Mouse (Mus musculus) midbrain, embryonic 15.5 days (tissue): ENCODE measurements around the gene Arhgap27. TPM values are rescaled to one million over a fixed set of nuclear protein-coding genes. Genes with fewer than 3 reads are reported as not detected.
"Not testable (repeated sequence)": the region's sequence is repeated elsewhere in the genome, so short reads cannot be mapped to it uniquely, and the experiment has no call there.

ENCODE experiments used
- ATAC-seq: fragments of 200-750 bp; cut with Nextera tagmentation; replicated peaks from 2 replicates; pipeline ENCODE4 v1.8.0; 2017; ENCODE audit warnings: moderate TSS enrichment
- H3K27ac ChIP-seq: fragments of 300-500 bp; sonication (generic); 2 replicates; pipeline ENCODE4 v1.5.1; 2015; ENCODE audit warnings: mild to moderate bottlenecking, inconsistent platforms
- H3K27me3 ChIP-seq: fragments of 300-500 bp; sonication (generic); replicated peaks from 2 replicates; pipeline ENCODE4 v1.6.1; 2015; ENCODE audit warnings: inconsistent platforms
- H3K36me3 ChIP-seq: fragments of 300-500 bp; sonication (generic); replicated peaks from 2 replicates; pipeline ENCODE4 v1.6.1; 2015; ENCODE audit warnings: inconsistent platforms
- H3K4me1 ChIP-seq: fragments of 300-500 bp; sonication (generic); 2 replicates; pipeline ENCODE4 v1.6.1; 2015; ENCODE audit warnings: inconsistent platforms
- H3K4me2 ChIP-seq: fragments of 300-500 bp; sonication (generic); 2 replicates; pipeline ENCODE4 v1.6.1; 2015; ENCODE audit warnings: inconsistent platforms, mild to moderate bottlenecking, moderate library complexity
- H3K4me3 ChIP-seq: fragments of 300-500 bp; sonication (generic); 2 replicates; pipeline ENCODE4 v1.5.1; 2015; ENCODE audit warnings: mild to moderate bottlenecking, inconsistent platforms
- H3K9ac ChIP-seq: fragments of 300-500 bp; sonication (generic); 2 replicates; pipeline ENCODE4 v1.6.1; 2015; ENCODE audit warnings: mild to moderate bottlenecking, inconsistent platforms
- H3K9me3 ChIP-seq: fragments of 300-500 bp; sonication (generic); 2 replicates; pipeline ENCODE4 v1.6.1; 2016; ENCODE audit warnings: inconsistent platforms
- WGBS: fragments of 180-500 bp; shearing (Covaris S2); methylation state at CpG from one replicate; pipeline ENCODE4 v1.1.7; 2015; ENCODE audit warnings: mixed read lengths; 5-methylcytosine and 5-hydroxymethylcytosine counted together
- polyA plus RNA-seq: library from polyadenylated mRNA; unstranded; fragments of >200 nt; fragmentation: Nextera tagmentation; extraction: Ambion mirVana; gene quantifications from 2 replicates; pipeline ENCODE4 v1.2.1, GENCODE M21; 2015

Arhgap27 gene
- polyA plus RNA-seq, 1 experiment from 2014 or later, result 4.6 TPM

- not testable (repeated sequence) for H3K36me3 ChIP-seq, H3K9ac ChIP-seq, ATAC-seq, H3K27ac ChIP-seq, H3K9me3 ChIP-seq, H3K4me1 ChIP-seq, H3K4me3 ChIP-seq, H3K4me2 ChIP-seq, H3K27me3 ChIP-seq
- 24% methylated on average over 4 of the region's 4 CpGs for WGBS
These were observed 40.7 kb downstream of the Arhgap27 start for GRCm38 (mm10) chr11:103322832-103323231.

- H3K27me3 ChIP-seq, result no peaks in the 10 kb centered on the region
- no peak overlapping the region for H3K27ac ChIP-seq
- no peak overlapping the region for H3K9ac ChIP-seq
- no peak overlapping the region for H3K4me3 ChIP-seq
- 65% methylated on average over 4 of the region's 4 CpGs for WGBS
- H3K4me2 ChIP-seq, result no peak overlapping the region
- no peak for ATAC-seq
- no peaks in the 10 kb centered on the region for H3K9me3 ChIP-seq
- H3K36me3 ChIP-seq, result no peaks in the 10 kb centered on the region
- H3K4me1 ChIP-seq, result 0 out of 2 replicates have a peak, but pooled peaks cover 3% of the 10 kb centered on the region
These were observed 42.8 kb downstream of the Arhgap27 start for GRCm38 (mm10) chr11:103320646-103321045.

GRCm38 (mm10) chr11:103320196-103320595, 43.3 kb downstream of the Arhgap27 start:
- Histone ChIP-seq H3K27ac (no peak overlapping the region), H3K4me1 (0 out of 2 replicates have a peak, but pooled peaks cover 3% of the 10 kb centered on the region), H3K9ac (no peak overlapping the region), H3K4me2 (no peak overlapping the region), H3K36me3 (no peaks in the 10 kb centered on the region), H3K27me3 (no peaks in the 10 kb centered on the region), H3K9me3 (no peaks in the 10 kb centered on the region), H3K4me3 (no peak overlapping the region)
- WGBS, result 87% methylated on average over 8 of the region's 8 CpGs
- ATAC-seq, result no peak

DNA sequence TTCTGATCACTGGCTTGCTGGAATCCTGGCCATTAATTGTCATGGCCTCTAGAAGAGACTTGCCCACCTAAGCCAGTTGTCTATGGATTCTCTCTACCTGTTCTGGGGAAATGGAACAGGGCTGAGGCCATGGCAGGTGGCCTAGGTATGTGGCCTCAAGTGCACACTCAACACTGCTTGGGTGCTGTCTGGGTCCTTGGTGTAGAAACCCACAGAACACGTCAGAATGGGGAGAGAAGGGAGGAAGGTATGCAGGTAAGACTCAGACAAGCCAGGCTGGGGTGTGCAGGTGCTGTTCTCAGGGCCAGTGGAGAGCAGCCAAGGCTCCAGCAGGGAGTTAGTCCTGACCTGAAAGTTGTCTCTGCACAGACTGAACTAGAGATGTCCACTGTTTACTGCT, 45.5 kb downstream of the Arhgap27 start:
- 83% methylated on average over 1 of the region's 1 CpGs for WGBS
- Histone ChIP-seq H3K9ac (no peak overlapping the region), H3K9me3 (no peaks in the 10 kb centered on the region), H3K27ac (no peak overlapping the region), H3K4me2 (no peak overlapping the region), H3K4me3 (no peak overlapping the region), H3K27me3 (no peaks in the 10 kb centered on the region), H3K36me3 (no peaks in the 10 kb centered on the region), H3K4me1 (0 out of 2 replicates have a peak, but pooled peaks cover 3% of the 10 kb centered on the region)
- ATAC-seq, result no peak

DNA sequence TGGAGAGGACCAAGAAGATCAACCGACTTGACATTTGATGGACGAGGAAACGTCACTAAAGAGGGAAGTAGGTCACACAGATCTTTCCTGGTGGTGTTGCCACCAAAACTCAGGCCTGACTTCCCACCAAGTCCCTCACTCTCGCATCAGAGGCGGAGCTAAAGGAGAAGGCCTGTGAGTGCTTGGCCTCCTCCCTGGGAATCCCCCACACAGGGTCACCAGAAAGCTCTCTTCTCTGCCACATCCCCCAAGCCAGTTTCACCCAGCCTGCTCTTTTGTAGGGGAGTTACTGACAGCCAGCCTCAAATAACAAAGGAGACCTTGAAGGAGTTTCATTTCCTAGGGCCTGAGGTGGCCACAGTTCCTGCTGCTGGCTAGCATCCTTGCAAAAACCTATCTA, 48.1 kb downstream of the Arhgap27 start:
- peaks cover 6% of the 10 kb centered on the region for H3K4me1 ChIP-seq
- H3K27me3 ChIP-seq, result no peaks in the 10 kb centered on the region
- H3K4me2 ChIP-seq, result no peak overlapping the region
- H3K27ac ChIP-seq, result no peak overlapping the region
- H3K9ac ChIP-seq, result no peak overlapping the region
- ATAC-seq, result no peak
- no peaks in the 10 kb centered on the region for H3K36me3 ChIP-seq
- H3K4me3 ChIP-seq, result no peak overlapping the region
- no peaks in the 10 kb centered on the region for H3K9me3 ChIP-seq
- WGBS, result 87% methylated on average over 5 of the region's 5 CpGs

DNA sequence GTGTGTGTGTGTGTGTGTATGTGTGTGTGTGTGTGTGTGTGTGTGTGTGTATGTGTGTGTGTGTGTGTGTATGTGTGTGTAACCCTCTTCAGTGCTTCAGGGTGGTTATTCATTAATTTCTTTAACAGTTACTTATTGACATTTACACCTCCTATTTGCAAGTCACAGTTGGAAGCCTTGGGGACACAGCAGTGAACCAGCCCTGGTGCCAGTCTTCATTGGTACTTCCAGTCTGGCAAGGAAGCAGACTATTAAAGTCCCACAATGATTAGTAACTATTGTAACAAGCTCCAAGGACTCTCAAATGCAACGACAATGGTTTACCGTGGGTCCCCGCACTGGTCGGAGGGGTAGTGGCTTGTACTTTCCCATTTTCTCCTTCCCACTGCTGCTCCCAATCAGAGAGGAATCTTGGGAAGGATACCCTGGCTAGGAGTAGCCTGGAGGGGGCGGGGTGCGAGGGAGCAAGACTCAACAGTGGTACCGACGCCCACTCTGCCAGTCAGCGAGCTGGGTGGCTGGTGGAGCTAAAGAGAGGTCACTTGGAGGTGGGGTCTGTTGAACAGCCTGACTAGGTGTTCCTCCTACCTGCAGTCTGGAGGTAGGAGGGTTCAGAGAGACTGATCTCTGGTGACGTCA, 48.6 kb downstream of the Arhgap27 start:
- Histone ChIP-seq H3K9me3 (no peaks in the 10 kb centered on the region), H3K27ac (no peak overlapping the region), H3K36me3 (no peaks in the 10 kb centered on the region), H3K27me3 (no peaks in the 10 kb centered on the region), H3K4me1 (peaks cover 6% of the 10 kb centered on the region), H3K9ac (no peak overlapping the region), H3K4me2 (no peak overlapping the region), H3K4me3 (no peak overlapping the region)
- ATAC-seq, result no peak
- 86% methylated on average over 10 of the region's 10 CpGs for WGBS

DNA sequence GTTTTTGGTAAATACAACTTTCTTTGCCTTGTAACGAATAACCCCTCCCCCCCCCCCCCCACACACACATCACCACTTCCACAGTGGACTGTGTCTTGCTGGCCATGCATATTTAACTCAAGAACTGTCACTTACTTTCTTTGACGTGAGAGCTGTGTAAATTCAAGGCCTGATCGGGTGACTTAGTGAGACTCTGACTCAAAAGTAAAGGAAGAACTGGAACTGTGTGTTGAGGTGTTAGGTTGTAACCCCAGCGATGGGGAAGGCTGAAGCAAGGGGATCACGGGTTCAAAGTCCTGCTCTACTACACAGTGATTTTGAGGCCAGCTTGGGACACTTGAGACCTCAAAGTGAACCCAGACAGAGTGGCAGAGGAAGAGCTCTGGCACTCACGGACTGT, 50.0 kb downstream of the Arhgap27 start:
- 89% methylated on average over 6 of the region's 6 CpGs for WGBS

DNA sequence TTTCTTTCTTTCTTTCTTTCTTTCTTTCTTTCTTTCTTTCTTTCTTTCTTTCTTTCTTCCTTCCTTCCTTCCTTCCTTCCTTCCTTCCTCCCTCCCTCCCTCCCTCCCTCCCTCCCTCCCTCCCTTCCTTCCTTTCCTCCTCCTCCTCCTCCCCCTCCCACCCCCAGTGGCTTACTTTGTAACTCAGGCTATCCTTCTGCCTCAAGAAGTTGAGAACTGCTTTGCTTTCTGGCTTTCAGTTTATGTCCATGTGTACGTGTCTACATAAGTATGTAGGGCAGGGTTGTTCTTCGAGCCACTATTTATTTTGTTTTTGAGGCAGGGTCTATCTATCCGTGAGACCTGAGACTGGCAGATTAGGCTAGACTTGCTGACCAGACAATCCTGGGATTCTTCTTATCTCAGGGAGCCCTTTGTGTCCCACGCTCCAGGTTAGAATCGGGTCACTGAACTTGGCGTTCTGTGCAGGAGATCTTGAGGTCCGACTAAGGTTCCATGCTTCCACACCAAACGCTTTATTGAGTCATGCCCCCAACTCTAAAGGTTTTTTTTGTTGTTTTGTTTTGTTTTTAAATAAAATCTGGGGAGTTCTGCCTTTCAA, 50.7 kb downstream of the Arhgap27 start:
- no peak for ATAC-seq
- peaks cover 6% of the 10 kb centered on the region for H3K4me1 ChIP-seq
- no peaks in the 10 kb centered on the region for H3K9me3 ChIP-seq
- H3K27me3 ChIP-seq, result no peaks in the 10 kb centered on the region
- no peak overlapping the region for H3K9ac ChIP-seq
- no peak overlapping the region for H3K4me3 ChIP-seq
- 51% methylated on average over 8 of the region's 8 CpGs for WGBS
- no peak overlapping the region for H3K27ac ChIP-seq
- H3K36me3 ChIP-seq, result no peaks in the 10 kb centered on the region
- no peak overlapping the region for H3K4me2 ChIP-seq

More for the DNA sequence above, 50.0 kb downstream of the Arhgap27 start:
- H3K4me1 ChIP-seq, result peaks cover 6% of the 10 kb centered on the region
- H3K9me3 ChIP-seq, result no peaks in the 10 kb centered on the region
- no peaks in the 10 kb centered on the region for H3K27me3 ChIP-seq
- no peak overlapping the region for H3K27ac ChIP-seq
- no peak for ATAC-seq
- no peaks in the 10 kb centered on the region for H3K36me3 ChIP-seq
- H3K9ac ChIP-seq, result no peak overlapping the region
- no peak overlapping the region for H3K4me3 ChIP-seq
- H3K4me2 ChIP-seq, result no peak overlapping the region

DNA sequence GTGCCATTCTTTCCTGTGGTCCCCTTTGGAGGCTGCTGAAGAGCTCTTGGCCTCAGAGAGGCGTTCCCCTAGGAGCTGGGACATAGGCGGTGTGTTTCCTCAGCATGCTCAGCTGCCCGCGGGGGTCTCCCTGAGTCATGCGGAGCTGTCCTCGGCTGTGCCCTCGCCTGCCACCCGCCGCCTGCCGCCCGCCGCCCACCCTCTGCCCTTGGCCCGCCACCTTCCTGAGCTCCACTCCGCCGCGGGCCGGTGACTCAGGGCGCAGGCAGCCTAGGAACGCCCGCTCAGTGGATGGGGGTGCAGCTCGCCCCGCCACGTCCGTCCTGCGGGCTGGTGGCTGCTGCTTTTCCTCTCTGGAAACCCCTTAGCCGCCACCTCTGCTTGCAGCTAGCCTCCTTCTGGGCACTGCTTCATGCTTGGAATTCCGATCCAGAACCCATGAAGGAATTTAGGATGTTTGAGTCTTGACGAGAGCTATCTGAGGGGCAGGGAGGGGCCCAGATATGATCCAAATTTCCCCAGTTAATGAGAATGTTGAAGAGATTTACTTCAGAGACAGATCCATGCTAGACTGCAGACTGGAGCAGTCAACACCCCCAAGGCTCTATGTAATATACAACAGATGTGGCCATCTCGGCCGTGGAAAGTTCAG, 51.4 kb downstream of the Arhgap27 start:
- no peak overlapping the region for H3K27ac ChIP-seq
- no peaks in the 10 kb centered on the region for H3K9me3 ChIP-seq
- no peak for ATAC-seq
- no peaks in the 10 kb centered on the region for H3K36me3 ChIP-seq
- peak overlapping the region; percentile 61 for H3K4me2 ChIP-seq
- no peaks in the 10 kb centered on the region for H3K27me3 ChIP-seq
- peak overlapping the region; percentile 32; the same call in 1 of the 2 replicates for H3K9ac ChIP-seq
- peaks cover 6% of the 10 kb centered on the region for H3K4me1 ChIP-seq
- 10% methylated on average over 28 of the region's 30 CpGs for WGBS
- peak overlapping the region; percentile 29 for H3K4me3 ChIP-seq

DNA sequence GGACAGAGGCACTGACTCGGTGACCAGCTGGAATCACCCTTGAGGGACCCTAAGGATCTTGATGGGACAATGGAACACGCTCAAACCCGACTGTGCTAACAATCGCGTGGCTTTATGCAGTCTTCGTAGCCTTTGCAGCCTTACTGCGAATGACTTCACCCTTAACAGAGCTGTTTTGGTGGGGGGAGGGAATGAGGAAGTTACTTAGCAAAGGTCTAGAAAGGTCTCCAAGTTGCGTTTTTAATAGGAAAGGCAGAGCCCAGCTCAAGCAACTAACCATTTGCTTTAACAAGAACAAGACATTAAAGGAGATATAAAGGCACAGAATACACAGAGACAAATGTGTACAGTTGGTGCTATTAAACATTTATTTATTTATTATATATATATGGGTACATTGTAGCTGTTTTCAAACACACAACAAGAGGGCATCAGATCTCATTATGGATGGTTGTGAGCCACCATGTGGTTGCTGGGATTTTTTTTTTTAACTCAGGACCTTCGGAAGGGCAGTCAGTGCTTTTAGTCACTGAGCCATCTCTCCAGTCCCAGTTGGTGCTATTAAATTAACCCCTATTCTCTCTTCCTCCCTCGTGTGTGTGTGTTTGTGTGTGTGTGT, 53.4 kb downstream of the Arhgap27 start:
- no peak for ATAC-seq
- Histone ChIP-seq H3K36me3 (no peaks in the 10 kb centered on the region), H3K4me1 (peaks cover 6% of the 10 kb centered on the region), H3K4me2 (no peak overlapping the region), H3K9me3 (no peaks in the 10 kb centered on the region), H3K4me3 (no peak overlapping the region), H3K27me3 (no peaks in the 10 kb centered on the region), H3K27ac (no peak overlapping the region), H3K9ac (no peak overlapping the region)
- 77% methylated on average over 10 of the region's 10 CpGs for WGBS

DNA sequence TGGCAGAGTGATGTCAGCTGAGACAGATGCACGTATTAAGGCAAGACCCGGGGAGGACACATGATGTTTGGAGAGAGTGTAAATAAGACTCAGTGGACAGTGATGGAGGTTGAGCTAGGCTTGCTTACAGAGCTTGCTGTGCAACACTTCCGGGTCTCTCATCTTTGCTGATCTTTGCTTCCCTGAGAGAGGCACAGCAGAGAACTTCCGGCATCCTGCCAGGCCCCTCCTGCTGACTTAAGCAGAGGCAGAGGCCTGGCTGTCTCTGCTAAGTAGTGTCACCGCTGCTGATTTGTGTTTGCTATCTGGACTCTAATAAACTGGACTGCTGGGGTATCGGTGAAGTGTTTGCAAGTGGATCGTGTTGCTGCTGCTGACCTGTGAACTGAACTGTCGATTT, 55.6 kb downstream of the Arhgap27 start:
- no peaks in the 10 kb centered on the region for H3K36me3 ChIP-seq
- H3K4me2 ChIP-seq, result no peak overlapping the region
- peaks cover 6% of the 10 kb centered on the region for H3K4me1 ChIP-seq
- H3K27ac ChIP-seq, result no peak overlapping the region
- no peak for ATAC-seq
- H3K4me3 ChIP-seq, result no peak overlapping the region
- H3K27me3 ChIP-seq, result no peaks in the 10 kb centered on the region
- 75% methylated on average over 8 of the region's 8 CpGs for WGBS
- H3K9ac ChIP-seq, result no peak overlapping the region
- no peaks in the 10 kb centered on the region for H3K9me3 ChIP-seq

DNA sequence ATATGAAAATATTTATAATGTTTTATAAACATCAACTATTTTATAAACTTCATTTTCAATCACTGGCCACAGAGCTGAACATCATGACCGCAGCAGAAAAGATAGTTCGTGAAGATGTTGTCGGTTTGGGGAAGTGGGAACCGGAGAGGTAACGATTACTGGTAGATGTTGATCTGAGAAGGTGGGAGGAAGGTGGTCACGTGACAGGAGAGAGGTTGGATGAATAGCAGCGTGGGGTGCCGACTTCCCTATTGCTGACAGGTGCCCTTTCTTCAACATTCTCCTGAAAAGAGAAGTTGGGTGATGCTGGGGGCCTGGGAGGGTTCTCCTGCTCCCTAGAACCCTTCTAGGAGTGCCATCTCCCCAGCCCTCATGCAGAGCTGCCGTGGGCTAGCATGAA, 59.0 kb downstream of the Arhgap27 start:
- no peak for ATAC-seq
- 84% methylated on average over 9 of the region's 9 CpGs for WGBS

More for the DNA sequence above, 59.0 kb downstream of the Arhgap27 start:
- no peak overlapping the region for H3K27ac ChIP-seq
- no peak overlapping the region for H3K4me2 ChIP-seq
- H3K9me3 ChIP-seq, result no peaks in the 10 kb centered on the region
- no peaks in the 10 kb centered on the region for H3K27me3 ChIP-seq
- no peak overlapping the region for H3K4me3 ChIP-seq
- H3K4me1 ChIP-seq, result no peaks in the 10 kb centered on the region
- no peaks in the 10 kb centered on the region for H3K36me3 ChIP-seq
- H3K9ac ChIP-seq, result no peak overlapping the region
